Mouse (Mus musculus) heart, adult 9 months (tissue): ENCODE results near the gene Tbx3.

Source experiments
- DNase-seq, 2 experiments: peaks; one replicate each; pipeline ENCODE4 v3.0.0; 2022; ENCODE audit warnings: low spot score in 2 of 2

Gene Tbx3

DNA sequence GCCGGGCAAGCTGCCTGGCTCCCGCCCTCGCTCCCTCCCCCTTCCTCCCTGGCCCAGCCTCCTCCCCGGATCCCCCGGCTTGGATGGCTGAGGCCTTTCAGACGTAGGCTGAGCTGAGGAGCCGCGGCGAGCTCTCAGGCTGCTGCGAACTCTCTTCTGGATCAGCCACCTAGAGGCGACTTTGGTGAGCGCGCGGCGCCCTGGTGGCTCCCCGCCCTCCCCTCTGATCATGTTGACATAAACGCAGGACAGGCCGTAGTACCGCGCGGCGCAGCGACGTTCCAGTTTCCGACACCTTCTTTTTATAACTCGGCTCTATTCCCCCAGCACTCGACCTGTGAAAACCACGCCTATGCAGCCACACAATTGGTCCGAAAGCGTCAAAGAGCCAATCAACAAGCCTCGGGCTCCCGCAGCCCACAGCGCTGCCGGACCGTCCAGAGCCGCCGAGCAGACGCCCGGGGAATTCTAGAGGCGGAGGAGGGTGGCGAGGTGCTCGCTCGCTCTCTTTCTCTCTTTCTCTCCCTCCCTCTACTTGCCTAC is at the start of gene Tbx3:
TSS of gene Tbx3 (plus strand) at position 104 of the 543 bp plus-strand sequence.
- peak; percentile 96 for DNase-seq

DNA sequence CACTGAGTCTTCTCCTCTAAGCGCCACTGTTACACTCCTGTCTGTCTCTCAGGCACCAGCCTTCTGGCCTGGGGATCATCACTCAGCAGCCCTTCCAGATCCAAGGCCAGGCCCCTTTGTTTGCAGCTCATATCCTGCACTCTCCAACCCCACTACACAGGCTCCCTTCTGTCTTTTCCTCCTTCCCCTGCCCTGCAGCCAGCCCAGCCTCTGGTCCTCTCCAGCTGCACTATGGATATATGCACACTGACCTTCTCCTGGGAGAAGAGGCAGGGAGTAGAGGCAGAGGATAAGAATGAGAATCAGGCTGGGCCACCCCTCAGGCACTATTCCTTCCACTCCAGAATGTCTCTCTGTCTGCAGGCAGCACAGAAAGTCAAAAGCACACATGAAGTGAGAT is 48.4 kb upstream of the Tbx3 start:
- DNase-seq, result no peak

GRCm38 (mm10) chr5:119624554-119624953 is 45.9 kb upstream of the Tbx3 start:
- DNase-seq, result no peak

DNA sequence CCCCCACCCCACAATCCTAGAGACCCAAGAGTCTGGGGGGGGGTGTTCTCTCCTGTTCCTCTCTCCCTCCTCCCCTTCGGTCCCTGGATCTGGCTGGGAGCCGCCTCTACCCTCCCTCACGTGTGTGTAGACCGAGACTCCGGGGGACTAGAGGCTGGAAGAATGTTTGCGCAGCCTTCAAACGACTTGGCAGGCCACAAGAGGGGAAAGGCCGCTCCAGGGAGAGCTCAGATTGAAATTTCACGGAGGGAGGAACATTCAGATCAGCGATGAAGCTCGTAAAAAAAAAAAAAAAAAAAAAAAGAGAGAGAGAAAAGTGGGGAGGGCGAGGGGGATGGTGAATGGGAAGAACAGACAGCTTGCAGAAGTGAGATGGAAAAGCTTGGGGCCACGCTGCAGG is 44.9 kb upstream of the Tbx3 start:
- no peak for DNase-seq

GRCm38 (mm10) chr5:119626154-119626553 is 44.3 kb upstream of the Tbx3 start:
- DNase-seq, result no peak

DNA sequence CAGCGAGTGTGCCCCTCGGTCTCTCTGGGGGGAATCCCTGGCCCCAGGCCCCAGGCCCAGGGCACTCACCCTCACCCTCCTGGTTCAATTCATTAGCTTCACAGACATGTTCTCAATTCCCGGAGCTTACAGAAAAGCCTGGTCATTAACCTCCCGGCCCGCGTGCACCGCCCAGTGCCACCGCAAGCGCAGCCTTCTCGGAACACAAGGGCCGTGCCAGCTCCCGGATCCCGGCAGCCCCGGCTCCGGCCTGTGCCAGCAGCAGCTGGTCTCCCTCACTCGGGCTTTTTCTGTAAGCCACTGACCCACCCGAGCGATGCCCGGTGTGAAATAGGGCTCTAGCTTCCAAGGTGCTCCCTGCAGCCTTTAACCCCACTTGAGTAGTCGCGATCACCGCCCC is 43.8 kb upstream of the Tbx3 start:
- no peak for DNase-seq

GRCm38 (mm10) chr5:119628100-119628499 is 42.4 kb upstream of the Tbx3 start:
- no peak for DNase-seq

- DNase-seq, result no peak
Measured at GRCm38 (mm10) chr5:119628746-119629327, 41.6 kb upstream of the Tbx3 start.

DNA sequence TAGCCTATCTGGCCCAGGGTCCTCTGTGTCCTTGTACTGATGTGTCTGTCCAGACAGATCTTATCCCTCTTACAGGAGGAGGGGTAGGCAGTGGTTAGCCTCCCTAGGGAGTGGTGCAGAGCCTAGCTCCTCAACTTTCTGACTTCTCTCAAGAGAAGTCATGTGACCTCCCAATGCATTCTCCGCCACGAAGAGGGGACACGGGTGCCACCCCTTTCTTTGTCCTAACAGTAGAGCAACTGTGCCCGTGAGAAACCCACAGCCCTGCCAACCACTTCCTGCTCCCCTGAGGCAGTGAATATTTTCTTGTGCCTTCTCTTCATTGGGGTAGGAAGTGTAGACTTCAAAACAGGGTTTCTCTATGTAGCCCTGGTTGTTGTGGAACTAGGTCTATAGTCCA is 36.9 kb upstream of the Tbx3 start:
- no peak for DNase-seq

- DNase-seq, result no peak
Measured at GRCm38 (mm10) chr5:119634861-119635260, 35.6 kb upstream of the Tbx3 start.

GRCm38 (mm10) chr5:119638300-119638699 is 32.2 kb upstream of the Tbx3 start:
- no peak for DNase-seq

GRCm38 (mm10) chr5:119641094-119641493 is 29.4 kb upstream of the Tbx3 start:
- DNase-seq, result no peak

GRCm38 (mm10) chr5:119641714-119642113 is 28.8 kb upstream of the Tbx3 start:
- no peak for DNase-seq

GRCm38 (mm10) chr5:119646965-119647364 is 23.5 kb upstream of the Tbx3 start:
- DNase-seq, result no peak

GRCm38 (mm10) chr5:119651135-119651965 is 19.1 kb upstream of the Tbx3 start:
- peak; percentile 22 to 35 for DNase-seq

- no peak for DNase-seq
Measured at GRCm38 (mm10) chr5:119656354-119656753, 14.1 kb upstream of the Tbx3 start.

DNA sequence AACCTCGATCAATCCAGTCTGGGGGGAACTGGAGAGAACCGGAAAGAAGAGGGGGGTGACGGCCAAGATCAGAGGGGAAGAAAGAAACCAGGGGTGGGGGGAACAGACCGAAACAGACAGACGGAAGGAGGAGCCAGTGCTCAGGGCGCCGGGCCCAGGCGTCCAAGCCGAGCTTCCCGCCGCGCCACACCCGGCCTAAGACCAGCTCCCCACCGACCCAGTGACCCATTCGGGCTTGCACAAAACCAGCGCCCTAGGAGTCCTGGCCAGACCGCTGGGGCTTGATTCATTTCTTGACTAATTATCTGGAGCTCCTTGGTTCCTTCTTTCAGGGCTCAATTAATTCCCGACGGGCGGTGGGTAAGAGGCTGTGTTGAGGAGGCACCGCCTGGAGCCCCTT is 13.6 kb upstream of the Tbx3 start:
- no peak for DNase-seq

GRCm38 (mm10) chr5:119657362-119657761 is 13.1 kb upstream of the Tbx3 start:
- DNase-seq, result no peak

DNA sequence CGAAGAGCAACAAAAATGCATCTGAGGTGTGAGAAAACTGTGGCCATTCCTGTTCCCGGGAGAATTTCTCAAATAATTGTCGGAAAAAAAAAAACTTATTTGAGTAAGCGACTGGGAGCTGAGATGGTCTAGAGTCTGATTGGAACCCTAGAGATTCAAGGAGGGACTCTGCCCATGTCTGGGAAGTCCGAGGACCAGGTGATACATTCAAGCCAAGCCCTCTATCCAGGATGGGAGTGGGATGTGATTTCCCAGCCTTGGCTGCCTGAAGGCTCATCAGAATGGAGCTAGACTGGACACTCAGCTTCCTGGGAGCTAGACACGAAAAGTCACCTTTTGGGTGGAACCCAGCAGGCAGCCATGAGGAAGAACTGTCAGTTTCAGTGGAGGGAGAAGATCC is 12.7 kb upstream of the Tbx3 start:
- DNase-seq, result no peak

GRCm38 (mm10) chr5:119658396-119658795 is 12.1 kb upstream of the Tbx3 start:
- no peak for DNase-seq

DNA sequence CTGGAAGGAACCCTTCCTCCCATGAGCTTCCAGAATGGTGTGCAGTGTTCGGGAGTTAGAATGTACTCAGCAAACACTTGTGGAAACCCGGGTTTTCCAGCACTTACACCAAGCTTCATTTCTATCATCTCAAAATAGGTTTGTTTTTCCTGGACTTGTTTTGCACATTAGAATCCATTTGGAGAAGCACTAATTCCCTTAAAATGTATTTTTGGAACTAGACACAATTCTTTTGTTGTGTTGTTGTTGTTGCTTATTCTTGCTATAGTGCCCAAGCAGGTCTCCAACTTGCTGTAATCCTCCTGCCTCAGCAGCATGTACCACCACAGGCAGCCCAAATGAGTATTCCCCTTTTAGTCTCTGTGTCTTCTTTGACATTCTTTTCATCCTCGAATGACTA is 11.4 kb upstream of the Tbx3 start:
- DNase-seq, result no peak

DNA sequence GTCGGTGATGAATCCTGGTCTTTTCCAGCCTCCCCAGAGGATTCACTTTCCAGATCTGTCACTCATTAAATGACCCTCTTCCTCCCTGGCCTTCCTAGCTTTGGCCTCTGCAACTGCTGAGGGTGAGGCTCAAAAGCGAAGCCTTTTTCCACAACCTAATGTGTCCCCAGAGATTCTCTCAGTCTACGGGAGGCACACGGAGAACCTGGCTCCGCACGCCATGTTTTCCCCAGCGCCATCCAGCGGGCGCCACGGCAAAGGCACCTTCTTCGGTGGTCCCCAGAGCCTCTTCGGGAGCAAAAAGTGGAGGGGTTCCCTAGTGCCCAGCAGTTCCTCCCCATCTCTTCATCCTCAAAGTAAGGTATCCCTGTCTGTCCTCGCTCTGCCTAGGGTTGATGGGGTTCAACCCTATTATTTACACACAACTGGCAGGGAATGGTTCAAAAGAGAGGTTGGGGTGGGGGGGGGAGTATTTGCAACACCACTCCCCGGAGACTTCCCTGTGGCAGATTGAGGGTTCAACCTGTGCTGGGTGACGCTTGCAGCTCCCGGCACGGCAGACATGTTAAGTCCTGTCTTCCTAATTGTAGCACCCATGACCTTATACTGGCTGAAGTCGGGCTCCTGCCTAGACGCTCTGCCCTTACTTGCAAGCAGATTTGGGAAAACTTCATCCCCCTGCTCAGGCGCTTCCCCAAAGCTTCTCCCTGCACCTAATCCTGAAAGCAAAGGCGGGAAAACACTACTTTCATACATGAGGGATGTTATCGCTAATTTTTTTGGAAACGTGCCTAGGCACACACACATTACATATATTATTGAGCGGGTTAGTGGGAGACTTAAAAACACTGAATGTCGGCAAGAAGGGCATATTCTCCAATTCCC is 9.7 kb upstream of the Tbx3 start:
- DNase-seq, result no peak
